Mouse (Mus musculus): ENCODE measurements around the gene Gm15319. TPM values are rescaled to one million over a fixed set of nuclear protein-coding genes. Genes with fewer than 3 reads are reported as not detected.
"Not testable (repeated sequence)": the region's sequence is repeated elsewhere in the genome, so short reads cannot be mapped to it uniquely, and the experiment has no call there.

Gene Gm15319
- polyA plus RNA-seq, 1 experiment from 2014 or later, result not detected

DNA sequence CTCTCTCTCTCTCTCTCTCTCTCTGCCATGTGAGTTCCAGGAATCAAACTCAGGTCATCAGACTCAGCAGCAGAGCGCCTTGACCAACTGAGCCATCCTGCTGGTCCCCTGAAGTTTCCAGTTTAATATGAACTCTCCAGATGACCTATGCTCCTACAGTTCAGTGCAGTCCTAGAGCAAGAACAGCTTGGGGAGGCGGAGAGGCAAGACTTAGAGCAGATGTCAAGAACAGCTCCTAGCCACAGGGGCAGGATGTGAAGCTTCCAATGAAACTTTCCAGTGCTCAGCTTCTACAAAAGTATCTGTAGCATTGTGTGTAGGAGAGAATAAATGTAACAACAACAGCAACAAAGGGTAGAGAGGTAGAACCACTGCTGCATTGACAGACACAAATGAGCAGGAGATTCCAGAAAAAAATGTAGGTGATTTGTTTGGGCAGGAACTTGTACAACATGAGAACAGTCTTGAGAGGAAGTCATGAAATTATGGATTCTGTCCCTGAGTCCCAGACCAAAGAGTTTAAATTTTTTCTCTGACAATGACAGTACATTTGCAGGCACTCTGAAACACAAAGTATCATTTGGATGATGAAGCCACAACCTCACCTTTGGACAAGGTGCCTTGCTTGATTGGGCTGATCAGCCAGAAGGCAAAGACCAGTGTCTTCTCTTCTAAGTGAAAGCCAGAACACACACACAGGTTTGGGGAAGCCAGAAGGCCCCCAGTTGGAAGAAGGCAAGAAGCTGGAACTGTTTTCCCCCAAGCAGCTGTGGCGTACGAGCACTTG lies 16.8 kb upstream of the Gm15319 start:
- WGBS, result no CpG with 5 or more reads among the region's 4 CpGs
- H3K27me3 ChIP-seq (replicated peaks; ENCODE audit: low read depth, poor library complexity, severe bottlenecking); H3K4me1 ChIP-seq; DNase-seq (ENCODE audit: low spot score); H3K4me3 ChIP-seq; H3K36me3 ChIP-seq (replicated peaks); H3K27ac ChIP-seq (replicated peaks); H3K9me3 ChIP-seq: not testable (repeated sequence)

DNA sequence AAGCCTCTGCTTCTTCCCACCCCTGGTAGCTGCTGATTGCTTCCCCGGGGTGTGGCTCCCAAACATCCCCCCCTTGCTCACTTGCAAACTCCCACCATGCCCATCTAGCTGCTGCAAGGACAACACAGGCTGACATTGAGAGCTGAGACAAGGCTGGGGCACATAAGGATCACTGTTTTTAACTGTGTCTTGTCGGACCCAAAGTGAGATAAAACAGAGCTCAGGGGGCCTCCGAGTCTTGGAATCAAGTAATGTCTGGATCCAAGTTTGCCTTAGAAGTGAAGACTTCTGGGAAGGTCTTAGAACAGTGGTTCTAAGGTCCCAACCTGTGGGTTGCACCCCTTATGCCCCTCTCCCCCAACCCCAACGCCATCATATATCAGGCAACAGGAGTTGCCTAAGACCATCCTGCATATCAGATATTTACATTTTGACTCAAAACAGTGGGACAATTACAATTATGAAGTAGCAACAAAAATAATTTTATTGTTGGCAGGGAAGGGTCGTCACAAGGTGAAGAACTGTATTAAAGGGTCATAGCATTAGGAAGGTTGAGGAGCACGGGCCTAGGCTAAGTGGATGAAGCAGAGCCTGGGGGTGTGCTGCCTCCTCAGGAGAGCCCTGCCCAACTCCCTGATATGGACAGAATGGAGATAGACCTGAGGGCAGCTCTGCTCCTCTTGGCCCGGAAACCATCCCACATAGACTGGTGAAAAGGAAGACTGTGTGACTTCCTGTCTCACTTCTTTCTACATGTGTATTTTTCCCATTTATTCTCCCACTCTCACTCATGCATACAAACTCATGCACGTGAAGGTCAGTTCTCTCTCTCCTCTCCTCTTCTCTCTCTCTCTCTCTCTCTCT lies 16.0 kb upstream of the Gm15319 start:
- WGBS, result 86% methylated on average over 4 of the region's 8 CpGs
- H3K9me3 ChIP-seq; H3K27me3 ChIP-seq (replicated peaks; ENCODE audit: low read depth, poor library complexity, severe bottlenecking); H3K36me3 ChIP-seq (replicated peaks); H3K27ac ChIP-seq (replicated peaks); H3K4me3 ChIP-seq; DNase-seq (ENCODE audit: low spot score); H3K4me1 ChIP-seq: not testable (repeated sequence)

DNA sequence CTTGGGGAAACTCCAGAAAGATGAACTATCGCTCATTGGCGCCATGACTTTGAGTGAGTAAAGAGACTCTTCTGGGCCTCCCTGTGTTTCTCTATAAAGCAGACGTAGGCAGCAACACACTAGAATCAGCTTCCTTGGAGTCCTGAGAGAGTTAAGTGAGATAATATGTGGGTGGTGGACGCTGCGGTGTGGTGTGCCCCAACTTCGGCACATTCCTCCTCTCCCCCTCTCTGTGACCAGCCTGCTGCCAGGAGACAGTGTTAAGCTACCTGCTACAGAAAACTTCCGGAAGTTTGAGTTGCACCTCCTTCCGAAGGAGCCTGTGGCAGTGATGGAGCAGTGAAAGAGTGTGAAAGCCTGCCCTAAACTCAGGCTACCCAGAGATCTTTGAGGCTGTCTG lies 15.3 kb upstream of the Gm15319 start:
- 87% methylated on average over 6 of the region's 8 CpGs for WGBS
- not testable (repeated sequence) for DNase-seq (ENCODE audit: low spot score); H3K36me3 ChIP-seq (replicated peaks)

DNA sequence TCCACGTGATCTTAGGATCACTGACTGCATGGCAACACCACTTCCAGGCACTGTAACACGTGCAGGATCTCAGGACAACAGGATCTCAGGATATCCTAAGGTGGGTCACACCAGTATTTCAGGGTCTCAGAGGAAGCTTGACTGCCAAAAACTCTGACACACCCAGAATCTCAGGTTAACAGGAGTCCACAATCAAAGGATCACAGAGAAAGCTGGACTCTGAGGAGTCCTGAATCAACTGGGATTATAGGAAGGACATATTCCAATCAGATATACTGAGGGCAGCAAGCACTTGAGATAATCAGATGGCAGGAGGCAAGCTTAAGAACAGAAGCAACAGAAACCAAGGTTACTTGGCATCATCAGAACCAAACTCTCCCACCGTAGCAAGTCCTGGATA lies 12.7 kb upstream of the Gm15319 start:
- not testable (repeated sequence) for H3K36me3 ChIP-seq (replicated peaks); DNase-seq (ENCODE audit: low spot score); H3K4me3 ChIP-seq; H3K27ac ChIP-seq (replicated peaks); H3K9me3 ChIP-seq; H3K27me3 ChIP-seq (replicated peaks; ENCODE audit: low read depth, poor library complexity, severe bottlenecking); H3K4me1 ChIP-seq
- no CpG with 5 or more reads among the region's 3 CpGs for WGBS

More for the DNA sequence above, 15.3 kb upstream of the Gm15319 start:
- not testable (repeated sequence) for H3K4me1 ChIP-seq; H3K9me3 ChIP-seq; H3K27ac ChIP-seq (replicated peaks); H3K27me3 ChIP-seq (replicated peaks; ENCODE audit: low read depth, poor library complexity, severe bottlenecking); H3K4me3 ChIP-seq

DNA sequence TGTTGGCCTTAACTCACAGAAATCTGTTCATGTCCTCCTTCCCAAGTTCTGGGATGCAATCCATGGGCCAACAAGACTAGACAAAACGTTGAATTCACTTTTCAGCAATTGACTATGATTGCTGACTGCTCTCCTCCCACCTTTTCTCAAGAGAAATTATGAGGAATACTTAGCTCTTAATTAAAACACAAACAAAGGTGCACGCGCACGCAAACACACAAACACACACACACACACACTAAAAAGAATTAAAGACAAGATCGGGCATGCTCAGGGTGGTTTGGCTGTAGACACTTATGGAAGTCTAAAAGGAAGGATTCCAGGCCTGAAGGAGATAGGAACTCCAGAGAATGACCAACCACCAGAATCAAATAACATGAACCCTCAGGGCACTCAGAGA lies 6.6 kb downstream of the Gm15319 start:
- DNase-seq (ENCODE audit: low spot score); H3K4me1 ChIP-seq; H3K27ac ChIP-seq (replicated peaks); H3K4me3 ChIP-seq; H3K9me3 ChIP-seq; H3K27me3 ChIP-seq (replicated peaks; ENCODE audit: low read depth, poor library complexity, severe bottlenecking); H3K36me3 ChIP-seq (replicated peaks): not testable (repeated sequence)
- 85% methylated on average over 5 of the region's 5 CpGs for WGBS

DNA sequence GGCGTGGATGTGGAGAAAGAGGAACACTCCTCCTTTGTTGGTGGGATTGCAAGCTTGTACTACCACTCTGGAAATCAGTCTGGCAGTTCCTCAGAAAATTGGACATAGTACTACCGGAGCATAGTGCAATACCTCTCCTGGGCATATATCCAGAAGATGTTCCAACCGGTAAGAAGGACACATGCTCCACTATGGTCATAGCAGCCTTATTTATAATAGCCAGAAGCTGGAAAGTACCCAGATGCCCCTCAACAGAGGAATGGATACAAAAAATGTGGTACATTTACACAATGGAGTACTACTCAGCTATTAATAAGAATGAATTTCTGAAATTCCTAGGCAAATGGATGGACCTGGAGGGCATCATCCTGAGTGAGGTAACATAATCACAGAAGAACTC lies 9.4 kb downstream of the Gm15319 start:
- not testable (repeated sequence) for H3K27me3 ChIP-seq (replicated peaks; ENCODE audit: low read depth, poor library complexity, severe bottlenecking); H3K27ac ChIP-seq (replicated peaks); H3K4me1 ChIP-seq; DNase-seq (ENCODE audit: low spot score); H3K9me3 ChIP-seq; H3K36me3 ChIP-seq (replicated peaks); H3K4me3 ChIP-seq
- WGBS, result 94% methylated on average over 2 of the region's 3 CpGs

DNA sequence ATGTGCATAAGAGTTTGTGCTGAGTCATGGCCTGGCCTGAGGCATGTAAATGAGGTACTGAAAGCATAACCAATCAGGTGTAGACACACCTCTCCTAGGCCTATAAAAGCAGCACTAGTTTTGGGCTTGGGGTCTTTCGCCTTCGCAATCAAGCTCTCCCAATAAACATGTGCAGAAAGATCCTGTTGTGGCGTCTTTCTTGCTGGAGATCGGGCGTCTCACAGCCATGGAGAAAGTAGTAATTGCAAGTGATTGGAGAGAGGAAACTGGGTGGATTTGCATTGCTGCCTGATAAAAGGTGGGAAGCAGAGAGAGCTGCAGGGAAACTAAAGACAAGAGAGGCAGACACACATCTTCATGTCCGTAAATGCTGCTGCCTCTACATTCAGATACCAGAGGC lies 60.3 kb downstream of the Gm15319 start:
- not testable (repeated sequence) for H3K4me3 ChIP-seq; H3K27ac ChIP-seq (replicated peaks); H3K4me1 ChIP-seq; H3K36me3 ChIP-seq (replicated peaks); DNase-seq (ENCODE audit: low spot score); H3K9me3 ChIP-seq; H3K27me3 ChIP-seq (replicated peaks; ENCODE audit: low read depth, poor library complexity, severe bottlenecking)
- WGBS, result 90% methylated on average over 5 of the region's 6 CpGs

DNA sequence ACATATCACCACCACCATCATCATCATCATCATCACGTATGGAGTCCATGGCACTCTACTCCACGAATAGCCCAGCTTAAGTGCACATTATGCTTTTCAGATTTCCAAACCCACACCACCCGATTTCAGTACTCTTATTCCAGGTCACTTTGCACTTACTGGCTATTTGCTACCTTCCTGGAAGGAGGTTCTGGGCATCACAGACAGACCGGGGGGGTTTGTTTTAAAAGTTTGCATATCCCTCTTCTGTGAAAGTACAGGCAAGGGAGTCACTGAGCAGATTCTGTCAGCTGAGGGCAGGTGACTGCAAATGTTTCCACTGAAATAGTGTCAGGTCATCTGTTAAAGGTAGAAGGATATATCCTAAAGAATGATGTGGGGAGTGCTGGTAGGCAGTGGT lies 63.0 kb downstream of the Gm15319 start:
- H3K36me3 ChIP-seq (replicated peaks); H3K9me3 ChIP-seq; DNase-seq (ENCODE audit: low spot score); H3K27ac ChIP-seq (replicated peaks); H3K27me3 ChIP-seq (replicated peaks; ENCODE audit: low read depth, poor library complexity, severe bottlenecking); H3K4me3 ChIP-seq; H3K4me1 ChIP-seq: not testable (repeated sequence)
- WGBS, result 84% methylated on average over 4 of the region's 4 CpGs

DNA sequence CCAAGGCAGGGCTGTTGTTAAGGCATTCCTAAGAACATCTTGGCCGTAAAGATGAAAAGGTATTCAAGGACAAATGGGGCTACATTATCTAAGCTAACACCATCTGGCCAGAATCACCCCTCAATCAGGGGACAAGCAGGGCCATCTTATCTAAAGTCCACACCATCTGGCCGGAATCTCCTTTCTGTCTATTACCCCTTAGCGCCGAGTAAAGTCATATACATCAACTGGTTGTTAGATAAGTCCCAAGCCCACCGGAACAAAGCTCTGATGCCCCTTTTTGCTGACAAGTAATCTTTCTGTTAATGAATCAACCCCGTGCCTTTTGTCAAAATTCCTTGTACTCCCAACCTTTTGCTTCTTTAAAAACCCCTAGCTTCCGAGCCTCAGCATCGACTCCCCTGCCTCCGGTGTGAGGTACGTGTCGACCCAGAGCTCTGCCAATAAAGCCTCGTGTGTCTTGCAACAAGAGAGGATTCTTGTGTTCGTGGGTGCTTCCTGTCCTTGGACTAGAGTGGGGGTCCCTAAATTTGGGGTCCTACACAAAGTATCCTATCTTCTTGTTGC lies 65.0 kb downstream of the Gm15319 start:
- not testable (repeated sequence) for H3K4me3 ChIP-seq; H3K9me3 ChIP-seq; H3K36me3 ChIP-seq (replicated peaks); H3K27me3 ChIP-seq (replicated peaks; ENCODE audit: low read depth, poor library complexity, severe bottlenecking); H3K27ac ChIP-seq (replicated peaks); H3K4me1 ChIP-seq
- WGBS, result 85% methylated on average over 12 of the region's 13 CpGs
- peak; percentile 5 for DNase-seq (ENCODE audit: low spot score)

DNA sequence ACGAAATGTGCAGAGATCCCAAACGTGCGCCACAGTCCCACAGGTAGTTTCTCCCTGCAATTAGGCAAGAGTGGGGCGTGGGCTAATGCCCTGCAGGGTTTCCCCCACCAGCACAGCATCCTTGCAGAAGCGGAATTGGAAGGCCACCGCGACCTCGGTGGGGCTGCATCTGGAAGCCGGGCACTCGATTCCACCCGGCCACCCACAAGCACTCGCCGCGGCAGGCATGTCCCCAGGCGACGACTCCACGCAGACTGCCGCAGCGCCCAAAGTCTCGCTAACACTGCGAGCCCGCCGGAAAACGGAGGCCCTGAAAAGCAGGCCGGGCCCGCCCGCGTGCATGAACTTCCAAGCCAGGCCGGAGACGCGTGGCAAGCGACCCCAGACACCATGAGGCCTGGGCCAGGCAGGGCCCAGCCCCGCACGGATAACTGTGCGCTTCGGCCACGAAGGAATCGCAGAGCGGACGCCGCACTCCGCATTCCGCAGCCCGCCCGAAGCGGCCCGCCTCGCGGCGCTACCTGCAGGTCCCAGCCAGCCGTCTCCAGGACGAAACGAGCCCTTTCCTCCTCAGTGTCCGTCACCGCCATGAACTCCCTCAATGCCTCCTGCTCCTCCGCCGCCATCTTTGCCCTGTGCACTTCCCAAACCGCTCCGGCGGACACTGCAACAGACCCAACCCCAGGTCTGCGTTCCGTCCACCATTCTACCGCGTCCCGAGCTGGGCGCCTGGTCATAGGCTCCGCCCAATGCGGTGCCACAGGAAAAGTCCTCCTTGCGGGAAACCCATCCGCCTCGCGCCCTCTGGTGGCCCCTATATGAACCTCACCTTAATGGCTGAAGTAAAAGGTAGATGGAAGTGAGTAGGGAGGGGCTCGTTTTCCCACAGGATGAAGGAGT lies 66.0 kb downstream of the Gm15319 start:
- not testable (repeated sequence) for H3K4me1 ChIP-seq; H3K9me3 ChIP-seq; H3K36me3 ChIP-seq (replicated peaks); H3K27me3 ChIP-seq (replicated peaks; ENCODE audit: low read depth, poor library complexity, severe bottlenecking)
- peak; percentile 85 for DNase-seq (ENCODE audit: low spot score)
- WGBS, result 19% methylated on average over 72 of the region's 73 CpGs
- H3K27ac ChIP-seq (replicated peaks), result peak overlapping the region; percentile 87
- peak overlapping the region; percentile 64 for H3K4me3 ChIP-seq

DNA sequence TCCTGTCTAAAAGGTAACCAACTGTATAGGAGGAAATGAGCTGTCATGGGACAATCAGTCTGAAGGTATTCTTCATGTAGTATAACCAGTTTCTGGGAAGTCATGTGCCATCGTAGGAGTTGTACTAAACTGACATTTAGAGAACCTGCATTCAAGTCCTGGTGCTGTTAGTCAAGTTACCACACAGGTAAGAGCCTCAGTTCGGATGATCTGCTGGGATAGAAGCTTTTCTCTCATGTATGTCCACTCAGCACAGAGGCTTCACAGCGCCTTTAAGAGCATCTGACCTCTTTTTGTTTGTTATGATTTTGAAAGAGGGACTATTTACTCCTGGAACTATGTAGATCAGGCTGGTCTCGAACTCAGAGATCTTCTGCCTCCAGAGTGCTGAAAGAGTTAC lies 67.1 kb downstream of the Gm15319 start:
- not testable (repeated sequence) for H3K36me3 ChIP-seq (replicated peaks); H3K4me1 ChIP-seq; H3K9me3 ChIP-seq; DNase-seq (ENCODE audit: low spot score); H3K27ac ChIP-seq (replicated peaks); H3K4me3 ChIP-seq; H3K27me3 ChIP-seq (replicated peaks; ENCODE audit: low read depth, poor library complexity, severe bottlenecking)
- 88% methylated on average over 3 of the region's 4 CpGs for WGBS

DNA sequence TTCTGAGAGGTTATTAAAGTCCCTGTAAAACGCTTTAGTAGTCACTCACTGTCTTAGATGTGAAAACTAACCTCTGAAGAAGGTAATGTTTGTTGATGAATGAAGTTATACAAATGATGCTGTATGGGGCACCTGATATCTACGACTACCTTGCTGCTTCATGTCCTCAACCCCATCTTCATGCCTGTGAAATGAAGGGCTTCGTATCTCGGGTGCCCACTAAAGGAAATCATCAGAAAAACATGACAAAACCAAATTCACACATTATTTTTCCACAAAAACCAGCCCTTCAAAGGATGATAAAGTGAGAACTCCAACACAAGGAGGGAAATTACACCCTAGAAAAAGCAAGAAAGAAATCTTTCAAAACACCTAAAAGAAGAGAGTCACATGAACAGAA lies 68.2 kb downstream of the Gm15319 start:
- not testable (repeated sequence) for H3K4me1 ChIP-seq; H3K27ac ChIP-seq (replicated peaks); DNase-seq (ENCODE audit: low spot score); H3K36me3 ChIP-seq (replicated peaks); H3K27me3 ChIP-seq (replicated peaks; ENCODE audit: low read depth, poor library complexity, severe bottlenecking); H3K9me3 ChIP-seq; H3K4me3 ChIP-seq
- 92% methylated on average over 4 of the region's 4 CpGs for WGBS
